Comparison of ENCODE assay signal across 9 mouse cellular contexts in genomic region chr7:112316239-112316638, GRCm38 (mm10).
DNase-seq lines count a peak whose midpoint lies in the region; ATAC-seq and TF ChIP-seq lines count a peak whose summit lies in the region.
"Had no signal": no experiment of that assay in that cellular context is flagged by ENCODE, and none has a peak within 500 bp of the region (broad histone marks: within the 10 kb centered on the region; RNA-seq: fewer than 3 reads in every experiment).

No protein-coding gene starts in this region.

- no peaks in the 10 kb centered on the region for H3K9me3 ChIP-seq in lung, embryonic 16.5 days (ENCODE audit: control insufficient read depth, low read length)
- no peaks in the 10 kb centered on the region for H3K9me3 ChIP-seq in embryonic facial prominence, embryonic 15.5 days (replicated peaks)
- H3K9me3 ChIP-seq in heart, postnatal 0 days (replicated peaks; ENCODE audit: control insufficient read depth, low read length) = no peaks in the 10 kb centered on the region
- H3K9me3 ChIP-seq in liver, embryonic 11.5 days (ENCODE audit: control insufficient read depth, low read length) = no peaks in the 10 kb centered on the region
- no peaks in the 10 kb centered on the region for H3K9me3 ChIP-seq in liver, postnatal 0 days (ENCODE audit: low read length)
- H3K9me3 ChIP-seq: neural tube, embryonic 12.5 days had no signal

- no peak overlapping the region for H3ac ChIP-seq in myocyte (ENCODE audit: control insufficient read depth, insufficient read length)

- H3K27me3 ChIP-seq in lung, embryonic 16.5 days (ENCODE audit: control insufficient read depth, insufficient read depth, low read depth, low read length) = no peaks in the 10 kb centered on the region
- H3K27me3 ChIP-seq in embryonic facial prominence, embryonic 15.5 days = no peaks in the 10 kb centered on the region
- H3K27me3 ChIP-seq in heart, postnatal 0 days (ENCODE audit: control insufficient read depth, insufficient read depth, low read length) = no peaks in the 10 kb centered on the region
- no peaks in the 10 kb centered on the region for H3K27me3 ChIP-seq in myocyte (ENCODE audit: control insufficient read depth, insufficient read depth, insufficient read length)
- H3K27me3 ChIP-seq in liver, embryonic 11.5 days (replicated peaks; ENCODE audit: control insufficient read depth, insufficient read depth, low read length) = no peaks in the 10 kb centered on the region
- no peaks in the 10 kb centered on the region for H3K27me3 ChIP-seq in liver, postnatal 0 days (ENCODE audit: insufficient read depth, low read length)
- H3K27me3 ChIP-seq: neural tube, embryonic 12.5 days had no signal

- H3K4me2 ChIP-seq in lung, embryonic 16.5 days (ENCODE audit: low read depth, low read length) = no peak overlapping the region
- H3K4me2 ChIP-seq in embryonic facial prominence, embryonic 15.5 days (replicated peaks) = no peak overlapping the region
- H3K4me2 ChIP-seq in heart, postnatal 0 days (ENCODE audit: low read depth, low read length) = no peak overlapping the region
- peak overlapping the region; percentile 62 for H3K4me2 ChIP-seq in myocyte (ENCODE audit: low read depth)
- no peak overlapping the region for H3K4me2 ChIP-seq in liver, embryonic 11.5 days
- no peak overlapping the region for H3K4me2 ChIP-seq in liver, postnatal 0 days (ENCODE audit: low read depth, low read length)
- H3K4me2 ChIP-seq: neural tube, embryonic 12.5 days had no signal

- peak; percentile 48 for ATAC-seq in lung, embryonic 16.5 days (ENCODE audit: low read depth)
- ATAC-seq in embryonic facial prominence, embryonic 15.5 days (ENCODE audit: insufficient number of reproducible peaks, low FRiP score, low TSS enrichment, low read depth) = peak; percentile 66
- ATAC-seq in heart, postnatal 0 days (ENCODE audit: insufficient read depth, low read depth) = peak; percentile 57
- ATAC-seq in liver, embryonic 11.5 days (replicated peaks; ENCODE audit: low FRiP score) = no peak
- ATAC-seq in liver, postnatal 0 days = no peak

- no peak overlapping the region; the same call in 1 of the 2 replicates for H3K27ac ChIP-seq in lung, embryonic 16.5 days (ENCODE audit: low read length)
- H3K27ac ChIP-seq in embryonic facial prominence, embryonic 15.5 days (replicated peaks) = no peak overlapping the region
- H3K27ac ChIP-seq in heart, postnatal 0 days (ENCODE audit: low read depth) = peak overlapping the region; percentile 79
- H3K27ac ChIP-seq in liver, embryonic 11.5 days (ENCODE audit: low read depth, low read length) = no peak overlapping the region
- no peak overlapping the region for H3K27ac ChIP-seq in liver, postnatal 0 days (ENCODE audit: low read depth)
- H3K27ac ChIP-seq: neural tube, embryonic 12.5 days had no signal

- 50% methylated on average over 1 of the region's 1 CpGs for WGBS in lung, embryonic 16.5 days
- WGBS in embryonic facial prominence, embryonic 15.5 days = 73% methylated on average over 1 of the region's 1 CpGs
- 24% methylated on average over 1 of the region's 1 CpGs for WGBS in heart, postnatal 0 days
- WGBS in liver, embryonic 11.5 days = 92% methylated on average over 1 of the region's 1 CpGs
- 65% methylated on average over 1 of the region's 1 CpGs for WGBS in liver, postnatal 0 days (ENCODE audit: insufficient replicate concordance)

- no peak for TF ChIP-seq EP300 in heart, postnatal 0 days (IDR thresholded peaks at IDR 0.05; ENCODE audit: low read depth)
- no peak for TF ChIP-seq EP300 in liver, postnatal 0 days (IDR thresholded peaks at IDR 0.05; ENCODE audit: low read depth)

- no peak for TF ChIP-seq CTCF in heart, postnatal 0 days (IDR thresholded peaks at IDR 0.05; ENCODE audit: low read depth)
- TF ChIP-seq CTCF in liver, postnatal 0 days (IDR thresholded peaks at IDR 0.05; ENCODE audit: low read depth) = no peak

- no peak for TF ChIP-seq POLR2A in myocyte (IDR thresholded peaks at IDR 0.05; ENCODE audit: insufficient read length, low read depth)

- H3K4me1 ChIP-seq in lung, embryonic 16.5 days (replicated peaks; ENCODE audit: control insufficient read depth, insufficient read depth, low read length) = peaks cover 2% of the 10 kb centered on the region; the same call in 1 of the 2 replicates
- peaks cover 21% of the 10 kb centered on the region for H3K4me1 ChIP-seq in embryonic facial prominence, embryonic 15.5 days
- H3K4me1 ChIP-seq in heart, postnatal 0 days (ENCODE audit: control insufficient read depth, insufficient read depth) = peaks cover 45% of the 10 kb centered on the region
- no peaks in the 10 kb centered on the region for H3K4me1 ChIP-seq in liver, embryonic 11.5 days (replicated peaks; ENCODE audit: control insufficient read depth, insufficient read depth, low read length)
- 0 out of 2 replicates have a peak, but pooled peaks cover 9% of the 10 kb centered on the region for H3K4me1 ChIP-seq in liver, postnatal 0 days (ENCODE audit: insufficient read depth)

- no peak for DNase-seq in lung, postnatal 14 days
- peak; percentile 51 for DNase-seq in heart, postnatal 0 days (ENCODE audit: low spot score)
- DNase-seq in liver, embryonic 11.5 days (ENCODE audit: low spot score) = no peak
- no peak for DNase-seq in kidney, adult 11 months
- no peak for DNase-seq in liver, postnatal 0 days

- H3K9ac ChIP-seq in lung, embryonic 16.5 days (ENCODE audit: low read length) = no peak overlapping the region
- no peak overlapping the region for H3K9ac ChIP-seq in embryonic facial prominence, embryonic 15.5 days
- H3K9ac ChIP-seq in heart, postnatal 0 days (replicated peaks; ENCODE audit: low read depth, low read length) = no peak overlapping the region
- H3K9ac ChIP-seq in liver, embryonic 11.5 days (ENCODE audit: low read depth, low read length) = no peak overlapping the region
- H3K9ac ChIP-seq in liver, postnatal 0 days (replicated peaks) = no peak overlapping the region
- H3K9ac ChIP-seq: neural tube, embryonic 12.5 days had no signal

- no peak overlapping the region for H3K4me3 ChIP-seq in lung, embryonic 16.5 days (ENCODE audit: low read length)
- H3K4me3 ChIP-seq in embryonic facial prominence, embryonic 15.5 days (replicated peaks) = no peak overlapping the region
- H3K4me3 ChIP-seq in heart, postnatal 0 days (ENCODE audit: low read depth, low read length) = no peak overlapping the region
- H3K4me3 ChIP-seq in myocyte = no peak overlapping the region
- H3K4me3 ChIP-seq in liver, embryonic 11.5 days (ENCODE audit: low read depth, low read length) = no peak overlapping the region
- H3K4me3 ChIP-seq in liver, postnatal 0 days (ENCODE audit: low read depth, low read length) = no peak overlapping the region
- H3K4me3 ChIP-seq: neural tube, embryonic 12.5 days had no signal

- H3K79me2 ChIP-seq in myocyte (ENCODE audit: control insufficient read depth, insufficient read depth) = no peaks in the 10 kb centered on the region

- H3K36me3 ChIP-seq in lung, embryonic 16.5 days (ENCODE audit: control insufficient read depth, insufficient read depth, low read length) = 0 out of 2 replicates have a peak, but pooled peaks cover 6% of the 10 kb centered on the region
- H3K36me3 ChIP-seq in embryonic facial prominence, embryonic 15.5 days = no peaks in the 10 kb centered on the region
- peaks cover 90% of the 10 kb centered on the region for H3K36me3 ChIP-seq in heart, postnatal 0 days (replicated peaks; ENCODE audit: control insufficient read depth, insufficient read depth, low read length)
- peaks cover 42% of the 10 kb centered on the region for H3K36me3 ChIP-seq in myocyte (ENCODE audit: control insufficient read depth, insufficient read depth)
- peaks cover 5% of the 10 kb centered on the region; the same call in 1 of the 2 replicates for H3K36me3 ChIP-seq in liver, embryonic 11.5 days (ENCODE audit: control insufficient read depth, insufficient read depth, low read length)
- H3K36me3 ChIP-seq in liver, postnatal 0 days (replicated peaks; ENCODE audit: insufficient read depth, low read length) = no peaks in the 10 kb centered on the region; the same call in 1 of the 2 replicates
- H3K36me3 ChIP-seq: neural tube, embryonic 12.5 days had no signal

TF ChIP-seq in myocyte, 11 proteins besides CTCF, POLR2A, EP300 and RAD21:
- TF ChIP-seq TCF12 (IDR thresholded peaks at IDR 0.05; ENCODE audit: insufficient read depth, poor library complexity, severe bottlenecking) = peak; percentile 5
- no peak for TF ChIP-seq POLR2AphosphoS2 (IDR thresholded peaks at IDR 0.05; ENCODE audit: insufficient read length, low read depth)
- no peak for TF ChIP-seq MAX (IDR thresholded peaks at IDR 0.05; ENCODE audit: low read depth)
- TF ChIP-seq MYOG (IDR thresholded peaks at IDR 0.05; ENCODE audit: control insufficient read depth in 1 of 3, insufficient read depth in 1 of 3, insufficient read length in 2 of 3, low read depth in 2 of 3) = peak in 2 of 3 experiments; percentile 5 to 41
- no peak for TF ChIP-seq TCF3 (IDR thresholded peaks at IDR 0.05; ENCODE audit: insufficient read length, low read depth)
- peak in 2 of 3 experiments; percentile 42 to 70 for TF ChIP-seq MYOD1 (IDR thresholded peaks at IDR 0.05; ENCODE audit: control insufficient read depth in 1 of 3, insufficient read length in 2 of 3, low read depth in 2 of 3)

Comparison
In these comparisons a context has a peak if more than half of its experiments do, and no peak if none do; other contexts are left out.
1. ATAC-seq: peak in lung, embryonic 16.5 days (single experiment), embryonic facial prominence, embryonic 15.5 days (single experiment) and heart, postnatal 0 days (single experiment); none in liver, embryonic 11.5 days (single experiment) and liver, postnatal 0 days (single experiment).